Mouse (Mus musculus) right cerebral cortex, postnatal 36 days (tissue): ENCODE measurements around the gene AU021092.
A peak's percentile ranks its signal among the peaks of the same experiment; 100 is the strongest.

Experiments
- DNase-seq, 2 experiments: peaks; one replicate each; pipeline ENCODE4 v3.0.0; 2022; ENCODE audit warnings: low spot score in 2 of 2, mixed read lengths in 1 of 2

The AU021092 gene

GRCm38 (mm10) chr16:5214126-5214525, 8.0 kb downstream of the AU021092 start:
- DNase-seq = no peak

DNA sequence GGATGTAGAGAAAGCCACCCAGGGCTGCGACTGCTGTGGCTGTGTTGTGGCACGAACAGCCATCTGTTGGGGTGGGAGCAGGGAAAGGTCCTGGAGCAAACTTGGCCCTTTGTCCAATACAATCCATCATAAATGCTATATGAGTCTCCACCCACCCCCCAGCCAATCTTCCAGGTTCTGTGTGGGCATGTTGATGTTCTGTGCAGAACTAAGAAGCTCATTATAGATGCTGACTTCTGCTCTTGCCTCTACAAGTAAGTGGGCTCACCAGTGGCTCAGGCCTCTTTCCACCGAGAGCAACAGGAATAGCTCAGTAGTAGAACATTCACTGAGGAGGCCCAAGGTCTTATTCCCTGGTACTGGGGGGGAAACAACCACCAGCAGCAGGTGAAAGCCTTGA, 9.9 kb downstream of the AU021092 start:
- DNase-seq = no peak

GRCm38 (mm10) chr16:5210365-5210764, 11.7 kb downstream of the AU021092 start:
- no peak for DNase-seq

DNA sequence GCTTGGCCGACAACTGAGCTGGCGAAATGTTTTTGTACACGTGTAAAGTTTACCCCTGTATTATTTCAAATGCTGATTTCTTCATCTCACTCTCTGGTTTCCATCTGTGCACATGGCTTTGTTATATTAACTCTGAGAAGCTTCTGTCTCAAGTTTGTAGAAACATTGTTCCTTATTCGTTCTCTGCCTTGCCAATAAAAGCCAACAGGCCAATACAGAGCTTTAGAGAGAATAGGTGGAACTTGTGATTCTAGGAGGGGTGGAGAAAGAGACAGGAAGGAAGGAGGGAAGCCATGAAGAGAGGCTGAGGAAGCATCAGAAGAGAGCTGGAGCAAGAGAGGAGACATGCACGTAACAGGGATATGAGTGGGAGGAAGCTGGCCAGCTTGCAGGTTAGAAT, 16.0 kb downstream of the AU021092 start:
- no peak for DNase-seq

- no peak for DNase-seq
Measured at GRCm38 (mm10) chr16:5205431-5205970, 16.6 kb downstream of the AU021092 start.

DNA sequence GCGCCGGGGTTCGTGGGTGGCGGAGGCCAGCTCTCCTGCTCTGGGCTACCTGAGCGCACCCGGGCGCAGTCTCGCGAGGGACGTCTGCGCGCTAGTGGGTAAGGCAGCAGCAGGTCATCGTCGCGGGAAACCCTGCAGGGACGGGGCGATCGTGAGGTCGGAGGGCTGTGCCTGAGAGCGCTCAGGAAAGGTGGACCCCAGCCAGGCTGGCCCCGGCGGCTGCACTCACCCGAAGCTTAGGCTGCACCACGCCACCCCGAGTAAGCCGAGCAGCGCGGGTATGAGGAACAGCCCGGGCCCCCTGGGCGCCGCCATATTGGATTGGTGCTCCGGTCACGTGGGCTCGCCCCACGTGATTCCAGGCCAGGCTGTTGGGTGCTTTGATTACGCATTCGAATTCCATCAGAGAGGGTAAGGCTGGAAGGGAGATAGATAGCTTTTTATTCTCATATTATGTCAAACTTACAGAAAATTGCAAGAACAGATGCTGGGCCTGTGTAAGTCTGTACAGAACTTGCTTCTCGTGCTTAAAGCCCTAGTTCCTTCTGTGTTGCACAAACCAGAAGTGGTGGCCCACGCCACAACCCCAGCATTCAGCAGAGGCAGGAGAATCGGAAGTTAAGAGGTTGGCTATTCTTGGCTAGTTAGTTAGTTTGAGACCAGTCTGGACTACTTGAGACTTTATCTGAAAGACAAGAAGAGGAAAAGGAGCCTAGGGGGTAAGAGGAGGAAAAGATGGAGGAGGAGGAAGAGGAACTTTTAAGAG, 18.2 kb downstream of the AU021092 start, which contains the start of gene Nagpa:
TSS of gene Nagpa (minus strand) at position 345 of the 766 bp plus-strand sequence.
- peak; percentile 68 to 75 for DNase-seq

DNA sequence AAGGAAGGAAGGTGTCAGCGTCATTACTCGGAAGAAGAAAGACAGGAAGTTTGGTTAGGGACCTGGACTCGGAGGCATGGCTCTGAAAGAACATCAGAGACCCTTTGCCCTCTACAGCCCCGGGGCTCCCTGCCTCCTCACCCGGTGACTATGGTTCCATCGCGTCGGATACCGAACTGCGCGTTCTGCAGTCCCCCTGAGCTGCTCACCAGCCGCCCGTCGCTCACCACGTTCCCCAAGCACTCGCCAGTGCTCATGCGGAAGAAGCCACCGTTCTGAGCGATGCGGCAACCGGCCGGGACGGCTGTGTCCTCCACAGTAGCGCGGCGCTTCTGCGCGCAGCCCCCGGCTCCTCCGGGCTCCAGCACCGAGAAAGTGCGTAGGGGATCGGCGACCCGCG, 18.9 kb downstream of the AU021092 start:
- DNase-seq = no peak

- no peak for DNase-seq
Measured at GRCm38 (mm10) chr16:5202681-5203080, 19.4 kb downstream of the AU021092 start.

- DNase-seq = no peak
Measured at GRCm38 (mm10) chr16:5195080-5195479, 27.0 kb downstream of the AU021092 start.

- peak; percentile 41 to 43 for DNase-seq
Measured at GRCm38 (mm10) chr16:5186234-5186633, 35.9 kb downstream of the AU021092 start.

DNA sequence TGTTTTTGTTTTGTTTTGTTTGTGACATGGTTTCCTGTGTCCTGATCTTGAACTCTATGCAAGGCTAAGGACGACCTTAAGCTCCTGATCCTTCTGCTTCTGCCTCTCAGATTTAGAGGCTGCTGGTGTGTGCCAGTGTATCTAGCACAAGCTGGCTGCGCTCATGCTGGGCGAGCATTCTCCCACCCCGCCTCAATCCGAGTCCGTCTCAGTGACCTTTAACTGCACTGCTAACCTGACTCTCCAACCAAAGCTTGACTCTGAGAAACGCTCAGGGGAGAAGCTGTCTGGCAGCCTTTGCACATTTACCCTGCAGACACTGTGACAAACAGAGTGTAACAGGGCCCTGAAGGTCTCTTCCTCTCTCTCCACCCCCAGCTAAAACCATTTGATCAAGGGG, 36.4 kb downstream of the AU021092 start:
- DNase-seq = no peak

GRCm38 (mm10) chr16:5184956-5185355, 37.1 kb downstream of the AU021092 start:
- DNase-seq = no peak

GRCm38 (mm10) chr16:5184101-5184500, 38.0 kb downstream of the AU021092 start:
- no peak for DNase-seq

- DNase-seq = no peak
Measured at GRCm38 (mm10) chr16:5183310-5183975, 38.7 kb downstream of the AU021092 start.

DNA sequence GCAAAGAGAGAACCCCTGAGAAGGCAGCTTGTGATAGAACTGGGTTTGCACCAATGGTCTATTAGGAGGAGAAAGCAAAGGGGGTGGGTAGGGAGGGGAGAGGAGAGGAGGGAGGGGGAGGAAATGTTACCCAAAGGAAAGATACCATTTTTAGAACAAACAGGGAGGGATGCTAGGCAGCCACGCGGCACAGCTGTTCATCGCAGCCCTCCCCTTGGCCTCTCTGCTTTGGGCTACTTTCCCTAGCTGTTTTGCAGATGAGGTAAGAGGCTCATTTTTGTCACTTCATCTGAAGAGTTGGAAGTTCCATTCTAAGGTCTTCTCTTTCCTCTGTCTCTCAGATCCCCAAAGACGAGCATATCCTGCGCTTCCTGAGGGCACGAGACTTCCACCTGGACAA, 49.5 kb downstream of the AU021092 start:
- DNase-seq = no peak

GRCm38 (mm10) chr16:5168829-5169228, 53.3 kb downstream of the AU021092 start:
- no peak for DNase-seq

GRCm38 (mm10) chr16:5168038-5168437, 54.1 kb downstream of the AU021092 start:
- no peak for DNase-seq

DNA sequence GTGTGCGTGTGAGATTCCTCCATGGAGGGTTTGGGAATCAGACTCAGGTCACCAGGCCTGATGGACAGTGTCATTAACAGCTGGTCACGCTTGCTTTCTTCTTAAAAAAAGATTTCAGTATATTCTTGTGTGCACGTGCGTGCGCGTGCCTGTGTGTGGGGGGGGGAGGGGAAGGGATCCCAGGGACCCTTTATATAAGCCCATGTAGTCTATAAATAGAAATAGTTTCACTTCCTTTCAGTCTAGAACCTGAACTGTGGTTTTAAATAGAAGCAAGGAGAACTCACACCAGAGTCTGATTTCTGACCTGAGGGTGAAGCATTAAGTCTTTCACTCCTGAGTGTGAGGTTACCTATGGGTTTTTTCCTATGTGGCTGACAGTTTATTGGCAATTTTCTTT, 57.8 kb downstream of the AU021092 start:
- DNase-seq = no peak
